Mouse (Mus musculus): ENCODE results near the gene Casp7.

Gene Casp7

DNA sequence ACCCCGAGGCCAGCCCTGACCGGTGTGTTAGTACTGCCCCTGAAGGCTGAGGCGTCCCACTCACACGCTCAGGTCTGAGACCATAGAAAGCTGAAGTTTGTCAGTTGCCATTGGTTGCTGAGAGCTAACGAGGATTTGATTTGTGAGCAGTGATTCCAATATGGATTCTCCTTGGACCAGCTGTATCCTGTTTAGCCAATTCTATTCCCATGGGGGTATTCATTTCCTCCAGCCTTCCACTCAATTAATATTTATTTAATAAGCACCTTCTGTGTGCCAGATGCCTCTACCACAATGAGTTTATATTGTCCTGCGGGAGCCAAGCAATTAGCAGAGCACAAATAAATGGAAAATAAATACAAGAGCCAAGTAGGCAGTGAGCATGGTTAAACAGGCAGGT lies 4.9 kb downstream of the Casp7 start:
- POLR2A ChIA-PET = interaction anchor here in 2 of 4 experiments (0.6 to 1.9 kb wide), 3 partner anchors 8 to 43 kb away, joined by 3 to 6 read pairs (median 4); no protein-coding TSS in a partner anchor

DNA sequence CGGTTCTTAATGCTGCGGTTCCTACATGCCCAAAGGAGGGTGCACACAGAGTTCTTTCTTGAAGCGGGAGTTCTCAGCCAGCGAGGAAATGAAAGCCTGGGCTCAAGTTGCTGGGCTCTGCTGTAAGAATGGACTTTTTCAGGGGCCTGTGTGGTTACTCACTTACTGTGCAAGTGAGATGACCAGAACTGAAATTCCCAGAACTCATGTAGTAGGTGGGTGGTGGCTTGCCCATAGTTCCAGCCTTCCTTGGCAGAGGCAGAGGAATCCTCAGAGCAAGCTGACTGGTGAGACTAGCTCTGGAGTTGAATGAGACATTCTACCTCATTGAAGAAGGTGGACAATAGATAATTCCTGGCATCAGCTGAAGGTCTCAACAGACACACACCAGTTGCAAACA lies 8.9 kb downstream of the Casp7 start:
- POLR2A ChIA-PET = interaction anchor here in 2 of 4 experiments (0.6 to 1.1 kb wide), 2 partner anchors 14 to 321 kb away, joined by 4 read pairs; no protein-coding TSS in a partner anchor
- CTCF ChIA-PET = interaction anchor here in 1 of 4 experiments (0.7 kb wide), 1 partner anchor 502 kb away, joined by 7 read pairs; no protein-coding TSS in a partner anchor

More for the DNA sequence above, 4.9 kb downstream of the Casp7 start:
- CTCF ChIA-PET = no interaction called here

- POLR2A ChIA-PET = interaction anchor here in 3 of 4 experiments (0.6 to 1.9 kb wide), 5 partner anchors 8 to 133 kb away, joined by 3 to 9 read pairs (median 4); no protein-coding TSS in a partner anchor
- CTCF ChIA-PET = interaction anchor here in 3 of 4 experiments (0.6 to 0.7 kb wide), 6 partner anchors 23 to 830 kb away, joined by 3 to 7 read pairs (median 4); no protein-coding TSS in a partner anchor
Observed at GRCm38 (mm10) chr19:56406581-56406980, 9.7 kb downstream of the Casp7 start.

DNA sequence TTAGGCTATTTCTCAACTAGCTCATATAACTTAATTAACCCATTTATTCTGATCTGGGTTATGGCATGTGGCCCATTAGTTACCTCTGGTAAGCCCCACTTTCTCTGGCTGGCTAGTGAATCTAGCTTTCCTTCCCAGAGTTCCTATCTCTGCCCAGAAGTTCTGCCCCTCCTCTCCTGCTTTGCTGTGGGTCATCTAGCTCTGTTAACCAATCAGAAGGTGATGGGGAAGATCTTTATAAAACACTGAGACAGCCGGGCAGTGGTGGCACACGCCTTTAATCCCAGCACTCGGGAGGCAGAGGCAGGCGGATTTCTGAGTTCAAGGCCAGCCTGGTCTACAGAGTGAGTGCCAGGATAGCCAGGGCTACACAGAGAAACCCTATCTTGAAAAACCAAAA lies 13.0 kb downstream of the Casp7 start:
- CTCF ChIA-PET = interaction anchor here in 1 of 4 experiments (0.5 to 0.8 kb wide), 2 partner anchors 12 to 33 kb away, joined by 3 read pairs; no protein-coding TSS in a partner anchor
- POLR2A ChIA-PET = interaction anchor here in 3 of 4 experiments (0.7 to 2.1 kb wide), 7 partner anchors 8 to 53 kb away, joined by 3 to 11 read pairs (median 6); partner anchors contain the start of gene Casp7 (in 1 of the 3)

DNA sequence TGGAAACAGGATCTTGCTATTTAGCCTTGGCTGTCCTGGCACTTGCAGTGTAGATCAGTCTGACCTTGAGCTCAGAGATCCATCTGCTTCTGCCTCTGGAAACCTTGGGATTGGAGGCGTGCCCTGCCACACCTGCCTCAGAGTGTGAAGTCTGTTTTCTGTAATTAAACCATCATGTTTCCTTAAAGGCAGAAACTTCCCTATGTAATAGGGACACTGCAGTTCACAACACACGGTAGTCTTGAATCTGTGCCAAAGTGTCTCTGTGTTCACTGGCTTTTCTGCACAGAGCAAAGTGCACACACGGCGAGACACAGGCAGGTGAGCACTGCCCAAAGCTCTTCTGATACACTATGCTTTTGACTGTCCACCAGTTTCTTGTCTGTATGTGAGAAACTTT lies 21.5 kb downstream of the Casp7 start:
- POLR2A ChIA-PET = interaction anchor here in 2 of 4 experiments (1.1 to 2.4 kb wide), 5 partner anchors 9 to 23 kb away, joined by 3 to 8 read pairs (median 4); no protein-coding TSS in a partner anchor
- CTCF ChIA-PET = interaction anchor here in 1 of 4 experiments (0.6 kb wide), 1 partner anchor 613 kb away, joined by 3 read pairs; no protein-coding TSS in a partner anchor

DNA sequence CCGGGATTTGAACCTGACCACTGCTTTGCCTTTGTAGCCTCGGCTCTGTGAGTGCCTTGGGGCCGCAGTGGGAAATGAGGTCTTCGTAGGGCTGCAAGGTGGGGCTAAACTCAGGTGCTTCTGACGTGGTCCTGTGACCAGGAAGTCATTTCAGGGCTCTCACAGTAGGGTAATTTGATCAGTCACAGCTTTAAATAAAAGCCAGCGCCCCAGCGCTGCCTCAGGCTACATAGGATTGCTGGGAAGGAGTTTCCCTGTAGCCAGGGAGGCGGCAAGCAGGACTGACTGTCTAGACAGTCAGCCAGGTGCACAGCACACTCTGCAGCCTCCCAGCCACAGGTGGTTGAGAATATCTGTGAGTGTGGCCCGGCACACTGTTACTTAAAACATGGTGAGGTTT lies 22.5 kb downstream of the Casp7 start:
- ChIA-PET POLR2A (interaction anchor here (0.6 to 2.4 kb wide), 18 partner anchors 10 to 517 kb away, joined by 3 to 11 read pairs (median 4); partner anchors contain the start of genes Casp7 (in 1 of the 4), Dclre1a (in 1 of the 4), Nhlrc2 (in 1 of the 4) and Nrap (in 1 of the 4)), CTCF (interaction anchor here in 1 of 4 experiments (1.3 kb wide), 1 partner anchor 357 kb away, joined by 6 read pairs; no protein-coding TSS in a partner anchor)

- CTCF ChIA-PET = interaction anchor here in 1 of 4 experiments (0.7 kb wide), 1 partner anchor 21 kb away, joined by 3 read pairs; no protein-coding TSS in a partner anchor
- POLR2A ChIA-PET = interaction anchor here (0.6 to 1.5 kb wide), 11 partner anchors 13 to 517 kb away, joined by 3 to 9 read pairs (median 4); partner anchors contain the start of genes Casp7 (in 1 of the 4) and Nrap (in 1 of the 4)
Observed at GRCm38 (mm10) chr19:56420345-56420744, 23.4 kb downstream of the Casp7 start.

DNA sequence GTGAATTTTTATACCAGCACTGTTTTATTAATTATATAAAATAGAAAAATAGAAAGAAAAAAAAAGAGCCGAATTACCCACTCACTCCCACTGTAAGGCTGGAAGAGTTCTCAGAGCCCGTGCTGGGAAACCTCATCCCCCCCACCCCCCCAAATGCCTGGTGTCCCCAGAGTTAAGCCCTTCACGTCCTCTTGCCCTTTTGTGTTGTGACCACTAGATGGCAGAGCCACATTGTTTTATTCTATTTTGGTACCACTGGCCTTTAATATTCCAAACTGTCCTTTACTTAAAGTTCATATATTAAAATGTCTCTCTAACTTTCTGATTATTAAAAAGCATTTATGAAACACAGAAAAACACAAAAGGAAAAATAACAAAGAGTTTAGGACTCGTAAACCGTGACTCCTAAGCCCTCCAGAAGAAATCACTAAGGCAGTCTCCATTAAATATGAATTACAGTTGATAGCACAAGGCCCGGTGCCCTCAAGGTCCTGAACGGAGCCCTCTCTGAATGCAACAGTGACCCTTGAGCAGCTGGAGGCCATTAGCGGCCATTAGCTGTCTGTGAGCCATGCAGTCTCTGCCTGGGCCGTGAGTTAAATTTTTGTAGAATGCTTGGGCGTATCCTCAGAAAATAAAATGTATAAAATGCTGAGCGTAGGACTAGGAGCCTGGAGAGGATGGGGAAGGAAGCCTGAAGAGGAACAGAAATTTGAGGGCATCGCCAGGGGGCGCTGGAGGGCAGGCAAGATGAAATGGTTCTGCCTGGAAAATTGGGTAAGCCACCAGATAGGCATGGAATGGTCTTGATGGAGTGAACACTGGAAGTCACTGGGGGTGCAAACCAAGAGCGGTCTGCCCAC lies 25.8 kb downstream of the Casp7 start:
- POLR2A ChIA-PET = interaction anchor here in 1 of 4 experiments (0.8 to 1.4 kb wide), 2 partner anchors 16 to 51 kb away, joined by 3 read pairs; no protein-coding TSS in a partner anchor
- CTCF ChIA-PET = interaction anchor here (0.5 to 1.5 kb wide), 8 partner anchors 13 to 644 kb away, joined by 3 to 5 read pairs (median 4); no protein-coding TSS in a partner anchor

GRCm38 (mm10) chr19:56423370-56423769 lies 26.4 kb downstream of the Casp7 start:
- CTCF ChIA-PET = interaction anchor here in 3 of 4 experiments (0.6 to 1.5 kb wide), 7 partner anchors 25 to 353 kb away, joined by 3 to 4 read pairs (median 3); no protein-coding TSS in a partner anchor
- POLR2A ChIA-PET = interaction anchor here in 1 of 4 experiments (0.8 to 1.4 kb wide), 2 partner anchors 15 to 50 kb away, joined by 3 read pairs; no protein-coding TSS in a partner anchor

DNA sequence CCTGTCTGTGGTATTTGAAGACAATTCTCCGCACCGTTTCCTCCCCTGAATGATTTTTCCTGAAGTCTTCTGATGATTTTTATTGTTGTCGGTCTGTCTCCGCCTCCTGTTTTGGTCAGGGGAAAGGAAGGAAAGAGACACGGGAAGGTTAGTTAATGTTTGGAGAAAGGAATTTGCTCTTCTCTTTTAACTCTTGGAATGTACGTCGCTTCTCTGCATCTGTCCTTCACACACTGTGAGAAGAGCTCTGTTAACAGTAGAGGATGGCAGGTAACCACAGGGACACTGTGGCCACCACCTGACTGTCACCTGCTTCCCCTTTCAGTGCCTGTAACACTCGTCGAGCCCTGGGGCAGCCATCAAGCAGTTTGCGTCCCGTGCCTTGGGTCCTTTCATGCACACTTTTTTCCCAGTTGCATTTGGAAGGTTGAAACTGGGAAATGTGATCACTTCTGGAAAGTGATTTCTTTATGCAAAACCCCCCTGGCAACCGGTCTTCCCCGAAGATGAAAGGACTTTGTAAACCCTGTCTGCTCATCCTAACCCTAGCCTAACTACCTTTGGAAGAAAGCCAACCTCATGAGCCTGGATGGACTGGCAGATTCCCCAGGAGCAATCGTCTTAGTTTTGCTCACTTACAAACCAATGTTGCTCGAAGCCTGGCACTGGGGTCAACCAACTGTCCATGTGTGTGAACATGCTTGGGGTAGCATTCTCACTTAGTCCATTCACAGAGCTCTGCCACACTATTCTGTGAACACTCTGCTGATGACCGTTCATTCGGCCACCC lies 27.9 kb downstream of the Casp7 start:
- ChIA-PET CTCF (interaction anchor here in 1 of 4 experiments (1.2 kb wide), 1 partner anchor 352 kb away, joined by 3 read pairs; no protein-coding TSS in a partner anchor), POLR2A (interaction anchor here in 3 of 4 experiments (0.6 to 1.4 kb wide), 4 partner anchors 14 to 214 kb away, joined by 3 to 4 read pairs (median 4); no protein-coding TSS in a partner anchor)

DNA sequence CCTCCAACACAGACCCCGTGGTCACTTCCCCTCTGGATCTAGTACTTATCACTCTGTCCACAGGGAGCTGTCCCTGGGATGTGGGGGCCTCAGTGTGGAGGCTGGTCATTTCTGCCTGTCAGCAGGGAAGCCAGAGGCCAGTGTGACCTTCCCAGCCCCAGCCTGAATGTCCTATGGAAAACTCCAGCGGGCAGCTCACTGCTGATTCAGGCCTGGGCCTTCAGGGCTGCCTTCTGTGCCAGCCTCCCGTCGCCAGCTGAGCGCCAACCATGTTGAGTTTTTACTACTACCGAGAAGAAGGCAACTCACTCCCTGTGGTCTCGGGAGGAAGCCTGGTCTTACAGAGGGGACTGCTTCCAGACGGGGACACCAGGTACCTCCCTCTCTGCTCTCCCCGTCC lies 28.6 kb downstream of the Casp7 start:
- CTCF ChIA-PET = interaction anchor here in 1 of 4 experiments (0.7 kb wide), 1 partner anchor 247 kb away, joined by 3 read pairs; no protein-coding TSS in a partner anchor
- POLR2A ChIA-PET = interaction anchor here in 3 of 4 experiments (0.6 to 1.1 kb wide), 5 partner anchors 27 to 273 kb away, joined by 3 to 5 read pairs (median 3); no protein-coding TSS in a partner anchor

DNA sequence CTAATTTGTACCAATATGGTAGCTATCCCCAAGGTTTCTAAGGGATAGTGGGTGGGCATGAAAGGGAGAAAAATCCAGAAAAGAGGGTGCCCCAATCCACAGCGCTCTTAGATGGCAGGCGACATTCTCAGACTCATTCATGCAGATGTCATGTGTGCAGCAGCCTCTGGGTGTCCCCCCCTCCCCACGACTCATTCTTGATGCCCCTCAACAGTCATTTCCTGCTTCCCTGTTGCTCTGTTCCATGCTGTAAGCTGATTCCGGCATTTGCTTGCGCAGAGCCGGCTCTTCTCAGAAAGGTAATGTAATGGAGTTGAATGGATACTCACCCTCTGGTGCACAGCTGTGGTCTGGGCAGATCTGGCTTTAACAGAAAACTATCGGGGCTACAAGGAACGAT lies 33.4 kb downstream of the Casp7 start:
- ChIA-PET CTCF (interaction anchor here in 1 of 4 experiments (0.6 kb wide), 1 partner anchor 24 kb away, joined by 5 read pairs; no protein-coding TSS in a partner anchor), POLR2A (interaction anchor here in 1 of 4 experiments (0.6 kb wide), 1 partner anchor 874 kb away, joined by 3 read pairs; no protein-coding TSS in a partner anchor)

DNA sequence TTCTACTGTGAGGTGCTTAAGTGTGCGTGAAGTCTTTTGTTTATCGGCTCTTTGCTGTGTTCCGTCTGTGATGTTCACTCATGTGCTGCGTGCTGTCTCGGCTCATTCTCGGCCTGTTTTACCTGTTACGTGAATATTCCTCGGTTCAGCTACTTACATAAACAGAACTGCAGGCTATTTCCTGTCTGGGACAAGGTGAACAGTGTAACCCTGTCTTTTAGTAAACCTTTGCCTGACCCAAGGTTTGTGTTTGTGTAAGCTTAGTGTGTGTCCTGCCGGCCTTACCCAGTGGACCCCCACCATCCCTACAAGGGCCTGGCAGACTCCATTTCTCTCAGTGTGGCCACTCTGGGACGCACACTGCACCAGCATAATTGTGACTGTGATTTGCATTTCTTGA lies 35.8 kb downstream of the Casp7 start:
- CTCF ChIA-PET = interaction anchor here in 1 of 4 experiments (0.6 kb wide), 1 partner anchor 43 kb away, joined by 4 read pairs; no protein-coding TSS in a partner anchor

GRCm38 (mm10) chr19:56433581-56433980 lies 36.7 kb downstream of the Casp7 start:
- ChIA-PET POLR2A (interaction anchor here in 1 of 4 experiments (0.7 kb wide), 1 partner anchor 139 kb away, joined by 6 read pairs; no protein-coding TSS in a partner anchor), CTCF (no interaction called here)

More for the DNA sequence above, 35.8 kb downstream of the Casp7 start:
- POLR2A ChIA-PET = interaction anchor here in 1 of 4 experiments (1.0 kb wide), 1 partner anchor 80 kb away, joined by 3 read pairs; no protein-coding TSS in a partner anchor

DNA sequence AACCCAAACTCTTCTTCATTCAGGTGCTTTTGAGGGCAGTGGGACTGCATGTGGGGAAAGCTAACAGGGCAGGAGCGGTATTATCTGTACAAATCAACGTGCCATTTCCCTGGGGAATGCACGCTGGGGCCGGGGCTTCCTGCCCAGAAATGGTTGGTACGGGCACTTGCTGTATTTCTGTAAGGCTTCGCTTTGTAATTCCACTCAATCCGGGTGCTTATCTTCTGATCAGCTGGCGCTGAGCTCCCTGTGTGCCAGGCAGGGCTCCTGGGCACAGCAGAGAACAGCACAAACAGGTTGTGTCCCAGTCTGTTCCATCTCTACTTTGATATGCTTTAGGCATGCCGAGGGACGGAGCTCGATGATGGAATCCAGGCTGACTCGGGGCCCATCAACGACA lies 39.5 kb downstream of the Casp7 start:
- POLR2A ChIA-PET = no interaction called here
- CTCF ChIA-PET = no interaction called here

- ChIA-PET CTCF (no interaction called here), POLR2A (interaction anchor here in 1 of 4 experiments (0.7 kb wide), 1 partner anchor 15 kb away, joined by 3 read pairs; no protein-coding TSS in a partner anchor)
Observed at GRCm38 (mm10) chr19:56438357-56439071, 41.6 kb downstream of the Casp7 start.

GRCm38 (mm10) chr19:56439072-56439434 lies 42.1 kb downstream of the Casp7 start:
- CTCF ChIA-PET = no interaction called here
- POLR2A ChIA-PET = no interaction called here
